Mouse (Mus musculus) cerebellum, postnatal 4 days (tissue): Measurements from ENCODE around the gene Gm28363.
"Not testable (repeated sequence)": the region's sequence is repeated elsewhere in the genome, so short reads cannot be mapped to it uniquely, and the experiment has no call there.

ENCODE experiments used
- DNase-seq, 2 experiments: peaks; one replicate each; pipeline ENCODE4 v3.0.0; 2022; ENCODE audit warnings: low spot score in 2 of 2, mixed read lengths in 1 of 2

The Gm28363 gene

GRCm38 (mm10) chr1:117696831-117697230 lies at the start of gene Gm28363:
Gm28363 (plus strand) TSS chr1:117697131.
- DNase-seq: not testable (repeated sequence)

DNA sequence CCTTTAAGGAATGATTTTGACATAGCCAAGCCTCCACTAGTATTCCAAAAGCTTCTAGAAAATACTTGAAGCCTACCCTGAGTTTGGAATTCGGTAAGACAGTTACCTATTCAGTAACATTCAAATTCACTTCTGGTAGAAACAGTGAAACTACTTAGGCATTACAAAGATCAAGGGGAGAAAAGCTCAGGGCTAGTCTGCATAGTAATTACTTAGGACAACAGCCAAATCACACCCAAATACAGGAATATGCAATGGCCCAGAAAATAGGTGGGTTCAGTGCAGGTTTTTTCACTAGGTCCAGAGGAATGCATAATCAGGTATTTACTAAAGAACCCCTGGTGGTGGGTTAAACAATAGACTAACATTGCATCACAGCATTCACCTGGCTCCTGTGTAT lies 46.7 kb upstream of the Gm28363 start:
- DNase-seq: not testable (repeated sequence)
